Mouse (Mus musculus) heart, adult 11 months (tissue): ENCODE data around the gene Ppp1r12a.

Source experiments
- DNase-seq: peaks from one replicate; pipeline ENCODE4 v3.0.0; 2022

Ppp1r12a gene

GRCm38 (mm10) chr10:108293620-108294195 lies 131.7 kb downstream of the Ppp1r12a start:
- DNase-seq: peak; percentile 56

GRCm38 (mm10) chr10:108294766-108295165 lies 132.8 kb downstream of the Ppp1r12a start:
- DNase-seq: peak; percentile 68

- DNase-seq: peak; percentile 64
Observed at GRCm38 (mm10) chr10:108296446-108296845, 134.5 kb downstream of the Ppp1r12a start.

- DNase-seq: peak; percentile 83
Observed at GRCm38 (mm10) chr10:108298261-108298660, 136.3 kb downstream of the Ppp1r12a start.

- DNase-seq: peak; percentile 53
Observed at GRCm38 (mm10) chr10:108298841-108299545, 137.0 kb downstream of the Ppp1r12a start.

GRCm38 (mm10) chr10:108299828-108300227 lies 137.8 kb downstream of the Ppp1r12a start:
- DNase-seq: peak; percentile 25

- peak; percentile 94 for DNase-seq
Observed at GRCm38 (mm10) chr10:108300843-108301242, 138.8 kb downstream of the Ppp1r12a start.

GRCm38 (mm10) chr10:108307772-108308171 lies 145.8 kb downstream of the Ppp1r12a start:
- DNase-seq: peak; percentile 61

GRCm38 (mm10) chr10:108310195-108310594 lies 148.2 kb downstream of the Ppp1r12a start:
- DNase-seq: no peak

- DNase-seq: peak; percentile 69
Observed at GRCm38 (mm10) chr10:108311396-108311795, 149.4 kb downstream of the Ppp1r12a start.

GRCm38 (mm10) chr10:108313845-108314244 lies 151.9 kb downstream of the Ppp1r12a start:
- DNase-seq: peak; percentile 63

- DNase-seq: no peak
Observed at GRCm38 (mm10) chr10:108314396-108314795, 152.4 kb downstream of the Ppp1r12a start.

- DNase-seq: peak; percentile 63
Observed at GRCm38 (mm10) chr10:108315236-108315635, 153.2 kb downstream of the Ppp1r12a start.

- no peak for DNase-seq
Observed at GRCm38 (mm10) chr10:108328356-108328755, 166.4 kb downstream of the Ppp1r12a start.

- peak; percentile 65 for DNase-seq
Observed at GRCm38 (mm10) chr10:108328983-108329382, 167.0 kb downstream of the Ppp1r12a start.

GRCm38 (mm10) chr10:108329771-108330170 lies 167.8 kb downstream of the Ppp1r12a start:
- DNase-seq: no peak

- DNase-seq: no peak
Observed at GRCm38 (mm10) chr10:108330964-108331363, 169.0 kb downstream of the Ppp1r12a start.

GRCm38 (mm10) chr10:108331784-108332561 lies 170.0 kb downstream of the Ppp1r12a start, which contains the start of gene Pawr:
Gene Pawr, plus strand, starts transcription at chr10:108332121.
- peak; percentile 97 for DNase-seq

- peak; percentile 94 for DNase-seq
Observed at GRCm38 (mm10) chr10:108332571-108333541, 170.9 kb downstream of the Ppp1r12a start.

GRCm38 (mm10) chr10:108333642-108334041 lies 171.6 kb downstream of the Ppp1r12a start:
- DNase-seq: no peak
